Mouse (Mus musculus): Measurements from ENCODE around the gene Acsl5. TPM values are rescaled to one million over a fixed set of nuclear protein-coding genes. Genes with fewer than 3 reads are reported as not detected.

The Acsl5 gene
- polyA plus RNA-seq, 1 experiment from 2014 or later = 21.2 TPM

GRCm38 (mm10) chr19:55218192-55218739 lies 33.5 kb upstream of the Acsl5 start:
- H3K9me3 ChIP-seq = no peaks in the 10 kb centered on the region

GRCm38 (mm10) chr19:55218741-55219221 lies 33.0 kb upstream of the Acsl5 start:
- Histone ChIP-seq H3K27me3 (no peaks in the 10 kb centered on the region; the same call in 1 of the 2 replicates), H3K4me1 (replicated peaks) (peaks cover 18% of the 10 kb centered on the region), H3K4me2 (peak overlapping the region; percentile 56), H3K9ac (replicated peaks) (0 out of 2 replicates have a peak overlapping the region, but pooled peaks have one; percentile 35), H3K9me3 (no peaks in the 10 kb centered on the region), H3K36me3 (no peaks in the 10 kb centered on the region), H3K4me3 (replicated peaks) (peak overlapping the region; percentile 35), H3K27ac (no peak overlapping the region)
- ATAC-seq (ENCODE audit: insufficient number of reproducible peaks, insufficient read depth, low FRiP score, low TSS enrichment, low read depth) = no peak
- WGBS = 22% methylated on average over 12 of the region's 12 CpGs

More at GRCm38 (mm10) chr19:55218192-55218739, 33.5 kb upstream of the Acsl5 start:
- Histone ChIP-seq H3K27me3 (no peaks in the 10 kb centered on the region; the same call in 1 of the 2 replicates), H3K9ac (replicated peaks) (0 out of 2 replicates have a peak overlapping the region, but pooled peaks have one; percentile 35), H3K36me3 (no peaks in the 10 kb centered on the region), H3K27ac (no peak overlapping the region), H3K4me1 (replicated peaks) (peaks cover 18% of the 10 kb centered on the region), H3K4me2 (peak overlapping the region; percentile 56), H3K4me3 (replicated peaks) (peak overlapping the region; percentile 35)
- 4% methylated on average over 20 of the region's 20 CpGs for WGBS
- ATAC-seq (ENCODE audit: insufficient number of reproducible peaks, insufficient read depth, low FRiP score, low TSS enrichment, low read depth) = peak; percentile 63; the same call in 1 of the 2 replicates

DNA sequence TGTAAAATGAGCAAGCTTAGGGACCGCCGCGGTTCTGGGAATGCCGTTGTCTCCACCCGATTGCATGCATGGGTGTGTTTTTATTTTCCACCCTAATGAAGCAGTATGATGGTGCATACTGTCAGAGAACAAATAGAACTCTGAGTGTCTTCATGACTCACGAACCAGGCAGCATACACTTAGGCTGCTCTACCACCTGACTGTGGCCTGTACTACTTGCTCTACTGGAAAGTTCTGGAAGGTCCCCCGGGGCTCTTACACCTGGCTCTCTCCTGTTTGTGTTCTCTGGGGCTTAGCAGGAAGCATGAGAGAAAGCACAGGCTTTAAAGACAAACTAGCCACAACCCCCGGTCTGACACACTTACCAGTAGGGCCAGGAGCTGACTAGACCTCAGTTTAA lies 32.4 kb upstream of the Acsl5 start:
- Histone ChIP-seq H3K27me3 (no peaks in the 10 kb centered on the region; the same call in 1 of the 2 replicates), H3K4me2 (no peak overlapping the region), H3K9me3 (no peaks in the 10 kb centered on the region), H3K27ac (no peak overlapping the region), H3K36me3 (no peaks in the 10 kb centered on the region), H3K4me1 (replicated peaks) (peaks cover 18% of the 10 kb centered on the region), H3K9ac (replicated peaks) (no peak overlapping the region), H3K4me3 (replicated peaks) (no peak overlapping the region)
- no peak for ATAC-seq (ENCODE audit: insufficient number of reproducible peaks, insufficient read depth, low FRiP score, low TSS enrichment, low read depth)
- 74% methylated on average over 8 of the region's 8 CpGs for WGBS

- H3K9ac ChIP-seq (replicated peaks) = no peak overlapping the region
- no peak overlapping the region for H3K27ac ChIP-seq
- 92% methylated on average over 6 of the region's 6 CpGs for WGBS
- peaks cover 19% of the 10 kb centered on the region for H3K4me1 ChIP-seq (replicated peaks)
- no peaks in the 10 kb centered on the region for H3K36me3 ChIP-seq
- H3K4me2 ChIP-seq = no peak overlapping the region
- no peaks in the 10 kb centered on the region for H3K9me3 ChIP-seq
- no peak for ATAC-seq (ENCODE audit: insufficient number of reproducible peaks, insufficient read depth, low FRiP score, low TSS enrichment, low read depth)
- H3K27me3 ChIP-seq = no peaks in the 10 kb centered on the region
- no peak overlapping the region for H3K4me3 ChIP-seq (replicated peaks)
Measured at GRCm38 (mm10) chr19:55221208-55221607, 30.5 kb upstream of the Acsl5 start.

DNA sequence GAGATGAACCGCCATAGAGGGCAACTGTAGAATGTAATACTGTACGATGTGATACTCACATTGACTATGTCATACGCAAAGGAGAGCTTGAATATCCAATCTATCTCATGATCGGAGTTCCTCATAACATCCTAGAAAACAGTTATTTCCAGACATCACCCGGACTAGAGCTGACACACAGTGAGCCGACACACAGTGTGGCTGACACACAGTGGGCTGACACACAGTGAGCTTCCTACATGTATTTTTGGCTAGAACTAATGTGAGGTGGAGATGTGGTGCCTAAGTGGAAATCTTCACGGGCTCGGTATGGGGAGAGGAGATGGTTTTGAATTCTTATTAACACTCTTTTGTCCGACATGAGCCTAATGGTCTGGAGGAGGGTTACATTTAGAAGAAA lies 29.5 kb upstream of the Acsl5 start:
- Histone ChIP-seq H3K9ac (replicated peaks) (no peak overlapping the region), H3K27me3 (no peaks in the 10 kb centered on the region), H3K36me3 (no peaks in the 10 kb centered on the region), H3K4me3 (replicated peaks) (no peak overlapping the region), H3K9me3 (no peaks in the 10 kb centered on the region), H3K27ac (no peak overlapping the region), H3K4me1 (replicated peaks) (peaks cover 16% of the 10 kb centered on the region), H3K4me2 (no peak overlapping the region)
- no peak for ATAC-seq (ENCODE audit: insufficient number of reproducible peaks, insufficient read depth, low FRiP score, low TSS enrichment, low read depth)
- WGBS = 91% methylated on average over 9 of the region's 9 CpGs

DNA sequence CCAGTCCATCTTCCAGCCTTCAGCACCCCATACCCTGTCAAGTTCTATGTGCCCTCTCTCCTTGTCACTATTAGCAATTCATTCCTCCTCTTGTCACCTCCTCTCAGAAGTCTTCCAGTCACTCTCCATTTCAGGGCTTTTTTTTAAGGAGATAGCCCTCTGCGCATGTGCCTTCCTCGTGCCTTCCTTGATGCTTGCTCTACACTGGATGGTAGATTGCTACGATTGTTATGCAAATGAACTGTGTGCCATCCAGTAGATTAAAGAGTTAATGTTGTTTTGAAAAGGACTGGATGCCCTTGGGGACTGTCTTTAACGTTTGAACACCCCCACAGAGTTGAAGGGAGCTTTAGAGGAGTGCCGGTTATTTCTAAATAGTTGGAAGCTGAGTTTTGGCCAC lies 25.1 kb upstream of the Acsl5 start:
- peaks cover 7% of the 10 kb centered on the region; the same call in 1 of the 2 replicates for H3K4me1 ChIP-seq (replicated peaks)
- H3K27me3 ChIP-seq = no peaks in the 10 kb centered on the region
- WGBS = 77% methylated on average over 5 of the region's 5 CpGs
- H3K4me2 ChIP-seq = no peak overlapping the region
- H3K4me3 ChIP-seq (replicated peaks) = no peak overlapping the region
- no peaks in the 10 kb centered on the region for H3K9me3 ChIP-seq
- ATAC-seq (ENCODE audit: insufficient number of reproducible peaks, insufficient read depth, low FRiP score, low TSS enrichment, low read depth) = no peak
- H3K9ac ChIP-seq (replicated peaks) = no peak overlapping the region
- H3K27ac ChIP-seq = no peak overlapping the region
- no peaks in the 10 kb centered on the region for H3K36me3 ChIP-seq

GRCm38 (mm10) chr19:55227135-55227534 lies 24.6 kb upstream of the Acsl5 start:
- H3K36me3 ChIP-seq = no peaks in the 10 kb centered on the region
- 81% methylated on average over 7 of the region's 7 CpGs for WGBS
- no peak for ATAC-seq (ENCODE audit: insufficient number of reproducible peaks, insufficient read depth, low FRiP score, low TSS enrichment, low read depth)
- peaks cover 7% of the 10 kb centered on the region; the same call in 1 of the 2 replicates for H3K4me1 ChIP-seq (replicated peaks)
- H3K4me3 ChIP-seq (replicated peaks) = no peak overlapping the region
- no peak overlapping the region for H3K4me2 ChIP-seq
- H3K9me3 ChIP-seq = no peaks in the 10 kb centered on the region
- H3K9ac ChIP-seq (replicated peaks) = no peak overlapping the region
- H3K27me3 ChIP-seq = no peaks in the 10 kb centered on the region
- H3K27ac ChIP-seq = no peak overlapping the region

DNA sequence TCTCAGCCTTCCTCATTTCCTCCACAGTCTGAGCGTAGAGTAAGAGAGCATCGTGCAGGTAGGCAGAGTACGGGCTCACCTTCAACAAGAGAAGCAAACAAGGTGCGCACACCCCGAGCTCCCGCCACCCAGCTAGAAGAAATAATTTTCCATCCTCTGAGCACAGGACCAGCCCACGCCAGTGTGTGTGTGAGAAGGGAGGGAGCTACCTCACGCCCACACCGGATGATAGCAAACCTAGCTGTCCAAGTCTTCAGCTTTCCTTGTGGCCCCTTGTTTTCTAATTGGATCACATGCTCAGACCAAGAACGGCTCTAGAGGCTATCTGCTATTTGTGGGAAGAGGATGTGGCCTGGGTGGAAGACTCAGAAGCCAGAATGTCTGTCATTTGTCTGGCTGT lies 20.7 kb upstream of the Acsl5 start:
- Histone ChIP-seq H3K27me3 (0 out of 2 replicates have a peak, but pooled peaks cover 3% of the 10 kb centered on the region), H3K4me2 (no peak overlapping the region), H3K4me3 (replicated peaks) (no peak overlapping the region), H3K4me1 (replicated peaks) (no peaks in the 10 kb centered on the region), H3K36me3 (no peaks in the 10 kb centered on the region), H3K9ac (replicated peaks) (no peak overlapping the region), H3K27ac (no peak overlapping the region), H3K9me3 (no peaks in the 10 kb centered on the region)
- 80% methylated on average over 10 of the region's 10 CpGs for WGBS
- ATAC-seq (ENCODE audit: insufficient number of reproducible peaks, insufficient read depth, low FRiP score, low TSS enrichment, low read depth) = no peak

- ATAC-seq (ENCODE audit: insufficient number of reproducible peaks, insufficient read depth, low FRiP score, low TSS enrichment, low read depth) = no peak
- H3K4me2 ChIP-seq = no peak overlapping the region
- H3K9ac ChIP-seq (replicated peaks) = no peak overlapping the region
- no peaks in the 10 kb centered on the region for H3K4me1 ChIP-seq (replicated peaks)
- no peaks in the 10 kb centered on the region for H3K9me3 ChIP-seq
- WGBS = 82% methylated on average over 8 of the region's 8 CpGs
- 0 out of 2 replicates have a peak, but pooled peaks cover 3% of the 10 kb centered on the region for H3K27me3 ChIP-seq
- no peaks in the 10 kb centered on the region for H3K36me3 ChIP-seq
- no peak overlapping the region for H3K4me3 ChIP-seq (replicated peaks)
- H3K27ac ChIP-seq = no peak overlapping the region
Measured at GRCm38 (mm10) chr19:55232136-55232535, 19.6 kb upstream of the Acsl5 start.

GRCm38 (mm10) chr19:55236026-55236425 lies 15.7 kb upstream of the Acsl5 start:
- WGBS = 46% methylated on average over 2 of the region's 2 CpGs
- no peaks in the 10 kb centered on the region for H3K4me1 ChIP-seq (replicated peaks)
- ATAC-seq (ENCODE audit: insufficient number of reproducible peaks, insufficient read depth, low FRiP score, low TSS enrichment, low read depth) = no peak

DNA sequence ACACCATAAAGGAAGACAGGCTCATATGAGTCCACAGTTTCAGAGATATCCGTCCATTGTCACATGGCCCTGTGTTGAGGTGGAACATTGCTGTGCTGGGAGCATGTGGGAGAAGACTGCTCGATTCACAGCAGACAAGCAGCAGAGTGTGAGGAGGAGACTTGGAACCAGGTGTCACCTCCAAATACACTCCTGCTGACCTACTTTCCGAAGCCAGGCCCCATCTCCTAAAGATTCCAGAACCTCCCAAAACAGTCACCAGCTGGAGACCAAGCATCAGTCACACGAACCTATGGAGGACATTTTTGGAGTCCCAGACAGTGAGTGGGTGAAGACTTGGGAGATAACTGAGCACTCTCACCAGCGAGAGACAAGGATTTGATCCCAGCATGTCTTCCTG lies 15.2 kb upstream of the Acsl5 start:
- Histone ChIP-seq H3K4me1 (replicated peaks) (no peaks in the 10 kb centered on the region), H3K4me3 (replicated peaks) (no peak overlapping the region), H3K4me2 (no peak overlapping the region), H3K27ac (no peak overlapping the region), H3K9me3 (no peaks in the 10 kb centered on the region), H3K9ac (replicated peaks) (no peak overlapping the region), H3K27me3 (0 out of 2 replicates have a peak, but pooled peaks cover 3% of the 10 kb centered on the region), H3K36me3 (no peaks in the 10 kb centered on the region)
- WGBS = 77% methylated on average over 5 of the region's 5 CpGs
- no peak for ATAC-seq (ENCODE audit: insufficient number of reproducible peaks, insufficient read depth, low FRiP score, low TSS enrichment, low read depth)

More at GRCm38 (mm10) chr19:55236026-55236425, 15.7 kb upstream of the Acsl5 start:
- H3K9ac ChIP-seq (replicated peaks) = no peak overlapping the region
- no peak overlapping the region for H3K4me2 ChIP-seq
- 0 out of 2 replicates have a peak, but pooled peaks cover 3% of the 10 kb centered on the region for H3K27me3 ChIP-seq
- H3K4me3 ChIP-seq (replicated peaks) = no peak overlapping the region
- no peaks in the 10 kb centered on the region for H3K9me3 ChIP-seq
- H3K36me3 ChIP-seq = no peaks in the 10 kb centered on the region
- H3K27ac ChIP-seq = no peak overlapping the region

All from limb, embryonic 12.5 days (tissue).